In genomic region chr1:82870202-82870601, GRCm38 (mm10) we compare ENCODE assay signal across 27 mouse cellular contexts. TPM values are rescaled to one million over a fixed set of nuclear protein-coding genes. Genes with fewer than 3 reads are reported as not detected.
"Had no signal": no experiment of that assay in that cellular context is flagged by ENCODE, and none has a peak within 500 bp of the region (broad histone marks: within the 10 kb centered on the region; RNA-seq: fewer than 3 reads in every experiment).

No protein-coding gene starts in this region.

- DNase-seq: kidney, postnatal 14 days; layer of hippocampus, adult 9-11 months; layer of hippocampus, postnatal 36 days; liver, embryonic 13.5 days; lung, adult 2 months; lung, postnatal 14 days; lung, postnatal 4 days; midbrain, embryonic 14.5 days; right cerebral cortex, adult 18-20 months; right cerebral cortex, postnatal 14 days; right cerebral cortex, postnatal 4 days; thymus, adult 2 months; thymus, postnatal 14 days; thymus, postnatal 4 days had no signal

RNA-seq across cellular contexts. Expression of gene A030005L19Rik, which starts 42.9 kb away (rescaled TPM):
- polyA plus RNA-seq: limb, embryonic 11.5 days; lung, embryonic 16.5 days; stomach, embryonic 14.5 days; stomach, postnatal 0 days had no signal

RNA-seq across cellular contexts. Expression of gene A030014E15Rik, which starts 54.5 kb away (rescaled TPM):
- polyA plus RNA-seq: kidney, embryonic 15.5 days; large intestine, adult 2 months; limb, embryonic 11.5 days; limb, embryonic 14.5 days; liver, adult 2 months; liver, embryonic 13.5 days; liver, embryonic 16.5 days; lung, embryonic 16.5 days; midbrain, embryonic 11.5 days; midbrain, embryonic 14.5 days; midbrain, postnatal 0 days; neural tube, embryonic 12.5 days; neural tube, embryonic 15.5 days; stomach, embryonic 14.5 days; stomach, postnatal 0 days; thymus, adult 2 months had no signal
